Mouse (Mus musculus) MEL (cell line): ENCODE data around the gene Srgap2. TPM values are rescaled to one million over a fixed set of nuclear protein-coding genes. Genes with fewer than 3 reads are reported as not detected.

ENCODE experiments used
- DNase-seq: peaks from one replicate; pipeline ENCODE4 v3.0.0; 2011; ENCODE audit warnings: low read depth, low spot score
- H3K27ac ChIP-seq: 2 replicates; pipeline ENCODE4 v1.5.1; 2012; ENCODE audit warnings: low read depth, mild to moderate bottlenecking, control low read depth, low read length, moderate library complexity; ENCODE audit not compliant: control insufficient read depth
- H3K27me3 ChIP-seq, 2 experiments: fragments of 150-350 bp in 1 of 2; sonication (generic) in 1 of 2; 2 replicates each; pipeline ENCODE4 v1.6.1; 2012; ENCODE audit warnings: low read length in 2 of 2, mild to moderate bottlenecking in 2 of 2, improper control_type of control experiment in 1 of 2, moderate library complexity in 1 of 2; ENCODE audit not compliant: insufficient read depth in 2 of 2, control insufficient read depth in 1 of 2
- H3K36me3 ChIP-seq, 2 experiments: 2 replicates each; pipeline ENCODE4 v1.6.1; 2012 to 2014; ENCODE audit warnings: low read length in 2 of 2, improper control_type of control experiment in 1 of 2, inconsistent platforms in 1 of 2, mild to moderate bottlenecking in 1 of 2; ENCODE audit not compliant: insufficient read depth in 2 of 2, control insufficient read depth in 1 of 2
- H3K4me1 ChIP-seq, 2 experiments: fragments of 150-350 bp in 1 of 2; sonication (generic) in 1 of 2; 2 replicates each; pipeline ENCODE4 v1.6.1; 2012; ENCODE audit warnings: low read length in 2 of 2, improper control_type of control experiment in 1 of 2, mild to moderate bottlenecking in 1 of 2; ENCODE audit not compliant: insufficient read depth in 2 of 2, control insufficient read depth in 1 of 2
- H3K4me3 ChIP-seq, 2 experiments: fragments of 150-350 bp in 1 of 2; sonication (generic) in 1 of 2; 2 replicates each; pipeline ENCODE4 v1.5.1; 2012; ENCODE audit warnings: low read depth in 2 of 2, low read length in 2 of 2, mild to moderate bottlenecking in 2 of 2, moderate library complexity in 2 of 2, control low read depth in 1 of 2, improper control_type of control experiment in 1 of 2; ENCODE audit not compliant: control insufficient read depth in 1 of 2, insufficient read depth in 1 of 2
- H3K79me2 ChIP-seq: 2 replicates; pipeline ENCODE4 v1.6.1; 2012; ENCODE audit warnings: mild to moderate bottlenecking, low read length, moderate library complexity; ENCODE audit not compliant: control insufficient read depth, poor library complexity, insufficient read depth
- H3K9ac ChIP-seq: 2 replicates; pipeline ENCODE4 v1.6.1; 2012; ENCODE audit warnings: low read depth, mild to moderate bottlenecking, control low read depth, low read length, moderate library complexity; ENCODE audit not compliant: control insufficient read depth, poor library complexity, severe bottlenecking
- H3K9me3 ChIP-seq: fragments of 150-350 bp; sonication (generic); replicated peaks from 2 replicates; pipeline ENCODE4 v1.6.1; 2012; ENCODE audit warnings: mild to moderate bottlenecking, low read length, improper control_type of control experiment, moderate library complexity; ENCODE audit not compliant: insufficient read depth
- BHLHE40 ChIP-seq: IDR thresholded peaks from 2 replicates; pipeline ENCODE4 v1.6.1; 2012; ENCODE audit warnings: low read depth, mild to moderate bottlenecking, inconsistent platforms, low read length, improper control_type of control experiment, borderline replicate concordance
- CHD1 ChIP-seq: IDR thresholded peaks from 2 replicates; pipeline ENCODE4 v1.6.1; 2012; ENCODE audit warnings: low read depth, mild to moderate bottlenecking, inconsistent platforms, low read length, improper control_type of control experiment
- CHD2 ChIP-seq: IDR thresholded peaks from 2 replicates; pipeline ENCODE4 v1.6.1; 2011; ENCODE audit warnings: low read length, improper control_type of control experiment
- CTCF ChIP-seq, 3 experiments: IDR thresholded peaks in 2 of 3; conservative IDR thresholded peaks in 1 of 3; 2 replicates each; pipeline ENCODE4 v1.5.1; 2011 to 2012; ENCODE audit warnings: low read length in 3 of 3, low read depth in 2 of 3, mild to moderate bottlenecking in 2 of 3, improper control_type of control experiment in 1 of 3, inconsistent platforms in 1 of 3, mixed read lengths in 1 of 3, moderate library complexity in 1 of 3; ENCODE audit not compliant: control insufficient read depth in 1 of 3, insufficient read depth in 1 of 3, poor library complexity in 1 of 3, severe bottlenecking in 1 of 3
- E2F4 ChIP-seq: IDR thresholded peaks from 2 replicates; pipeline ENCODE4 v1.6.1; 2011; ENCODE audit warnings: low read depth, low read length, improper control_type of control experiment, borderline replicate concordance
- ELF1 ChIP-seq: IDR thresholded peaks from 2 replicates; pipeline ENCODE4 v1.6.1; 2014; ENCODE audit warnings: low read depth, mild to moderate bottlenecking, inconsistent platforms, low read length, improper control_type of control experiment, moderate library complexity
- EP300 ChIP-seq, 2 experiments: IDR thresholded peaks; 2 replicates each; pipeline ENCODE4 v1.6.1; 2011; ENCODE audit warnings: improper control_type of control experiment in 2 of 2, low read length in 2 of 2, low read depth in 1 of 2, mild to moderate bottlenecking in 1 of 2
- ETS1 ChIP-seq: IDR thresholded peaks from 2 replicates; pipeline ENCODE4 v1.6.1; 2012; ENCODE audit warnings: low read depth, mild to moderate bottlenecking, inconsistent platforms, low read length, improper control_type of control experiment, moderate library complexity
- GABPA ChIP-seq: IDR thresholded peaks from 2 replicates; pipeline ENCODE4 v1.6.1; 2012; ENCODE audit warnings: low read depth, mild to moderate bottlenecking, inconsistent platforms, low read length, improper control_type of control experiment, moderate library complexity
- GATA1 ChIP-seq: IDR thresholded peaks from 2 replicates; pipeline ENCODE4 v1.6.1; 2011; ENCODE audit warnings: low read depth, low read length, improper control_type of control experiment
- HCFC1 ChIP-seq: IDR thresholded peaks from 2 replicates; pipeline ENCODE4 v1.6.1; 2012; ENCODE audit warnings: low read depth, mild to moderate bottlenecking, inconsistent platforms, low read length, improper control_type of control experiment, moderate library complexity
- JUND ChIP-seq: IDR thresholded peaks from 2 replicates; pipeline ENCODE4 v1.6.1; 2011; ENCODE audit warnings: low read depth, mild to moderate bottlenecking, improper control_type of control experiment, low read length
- KAT2A ChIP-seq: conservative IDR thresholded peaks from 2 replicates; pipeline ENCODE4 v1.6.1; 2012; ENCODE audit warnings: low read depth, low read length, improper control_type of control experiment, inconsistent platforms
- MAFK ChIP-seq: IDR thresholded peaks from 2 replicates; pipeline ENCODE4 v1.6.1; 2011; ENCODE audit warnings: low read depth, mild to moderate bottlenecking, low read length, improper control_type of control experiment, borderline replicate concordance
- MAX ChIP-seq: IDR thresholded peaks from 2 replicates; pipeline ENCODE4 v1.6.1; 2011; ENCODE audit warnings: low read length, improper control_type of control experiment
- MAZ ChIP-seq: IDR thresholded peaks from 2 replicates; pipeline ENCODE4 v1.6.1; 2012; ENCODE audit warnings: low read depth, mild to moderate bottlenecking, inconsistent platforms, low read length, improper control_type of control experiment
- MEF2A ChIP-seq: IDR thresholded peaks from 2 replicates; pipeline ENCODE4 v1.6.1; 2014; ENCODE audit warnings: low read depth, mild to moderate bottlenecking, inconsistent platforms, low read length, improper control_type of control experiment; ENCODE audit not compliant: poor library complexity, insufficient replicate concordance, severe bottlenecking; ENCODE audit errors: extremely low read depth
- MXI1 ChIP-seq: IDR thresholded peaks from 2 replicates; pipeline ENCODE4 v1.6.1; 2011; ENCODE audit warnings: mild to moderate bottlenecking, low read depth, low read length, improper control_type of control experiment
- MYB ChIP-seq: IDR thresholded peaks from 2 replicates; pipeline ENCODE4 v1.6.1; 2011; ENCODE audit warnings: mild to moderate bottlenecking, low read depth, low read length, improper control_type of control experiment
- MYC ChIP-seq: IDR thresholded peaks from 2 replicates; pipeline ENCODE4 v1.6.1; 2011; ENCODE audit warnings: low read depth, mild to moderate bottlenecking, low read length, improper control_type of control experiment, moderate library complexity
- NELFE ChIP-seq: IDR thresholded peaks from 2 replicates; pipeline ENCODE4 v1.6.1; 2011; ENCODE audit warnings: low read depth, low read length, improper control_type of control experiment
- NRF1 ChIP-seq: IDR thresholded peaks from 2 replicates; pipeline ENCODE4 v1.6.1; 2014; ENCODE audit warnings: low read depth, mild to moderate bottlenecking, inconsistent platforms, low read length, improper control_type of control experiment, moderate library complexity; ENCODE audit not compliant: poor library complexity, insufficient read depth, severe bottlenecking
- POLR2A ChIP-seq, 2 experiments: IDR thresholded peaks; 2 replicates each; pipeline ENCODE4 v1.6.1; 2011 to 2012; ENCODE audit warnings: low read length in 2 of 2, mild to moderate bottlenecking in 2 of 2, control low read depth in 1 of 2, improper control_type of control experiment in 1 of 2, low read depth in 1 of 2, moderate library complexity in 1 of 2; ENCODE audit not compliant: control insufficient read depth in 1 of 2, insufficient read depth in 1 of 2, poor library complexity in 1 of 2
- POLR2AphosphoS2 ChIP-seq: IDR thresholded peaks from 2 replicates; pipeline ENCODE4 v1.6.1; 2011; ENCODE audit warnings: low read length, improper control_type of control experiment
- RAD21 ChIP-seq: IDR thresholded peaks from 2 replicates; pipeline ENCODE4 v1.6.1; 2011; ENCODE audit warnings: mild to moderate bottlenecking, low read depth, low read length, improper control_type of control experiment
- RCOR1 ChIP-seq: IDR thresholded peaks from 2 replicates; pipeline ENCODE4 v1.6.1; 2012; ENCODE audit warnings: low read depth, mild to moderate bottlenecking, inconsistent platforms, low read length, improper control_type of control experiment
- SIN3A ChIP-seq: IDR thresholded peaks from 2 replicates; pipeline ENCODE4 v1.6.1; 2012; ENCODE audit warnings: low read length, improper control_type of control experiment, inconsistent platforms
- TAL1 ChIP-seq: IDR thresholded peaks from 2 replicates; pipeline ENCODE4 v1.6.1; 2012; ENCODE audit warnings: mild to moderate bottlenecking, inconsistent platforms, low read length, moderate library complexity, mixed read lengths
- TBP ChIP-seq: IDR thresholded peaks from 2 replicates; pipeline ENCODE4 v1.8.0; 2011; ENCODE audit warnings: low read depth, low read length, improper control_type of control experiment
- TCF12 ChIP-seq: IDR thresholded peaks from 2 replicates; pipeline ENCODE4 v1.6.1; 2014; ENCODE audit warnings: low read depth, mild to moderate bottlenecking, inconsistent platforms, low read length, improper control_type of control experiment, moderate library complexity
- UBTF ChIP-seq: IDR thresholded peaks from 2 replicates; pipeline ENCODE4 v1.6.1; 2012; ENCODE audit warnings: low read depth, mild to moderate bottlenecking, inconsistent platforms, low read length, improper control_type of control experiment, moderate library complexity, borderline replicate concordance; ENCODE audit not compliant: insufficient read depth
- USF1 ChIP-seq: IDR thresholded peaks from 2 replicates; pipeline ENCODE4 v1.6.1; 2014; ENCODE audit warnings: low read depth, mild to moderate bottlenecking, inconsistent platforms, low read length, improper control_type of control experiment, moderate library complexity
- USF2 ChIP-seq, 2 experiments: IDR thresholded peaks; 2 replicates each; pipeline ENCODE4 v1.6.1; 2011 to 2012; ENCODE audit warnings: improper control_type of control experiment in 2 of 2, low read length in 2 of 2, borderline replicate concordance in 1 of 2, inconsistent platforms in 1 of 2, low read depth in 1 of 2, mild to moderate bottlenecking in 1 of 2; ENCODE audit not compliant: insufficient read depth in 1 of 2
- ZC3H11A ChIP-seq: IDR thresholded peaks from 2 replicates; pipeline ENCODE4 v1.6.1; 2012; ENCODE audit warnings: low read depth, mild to moderate bottlenecking, inconsistent platforms, low read length, improper control_type of control experiment
- ZKSCAN1 ChIP-seq: IDR thresholded peaks from 2 replicates; pipeline ENCODE4 v1.6.1; 2012; ENCODE audit warnings: low read depth, mild to moderate bottlenecking, inconsistent platforms, low read length, improper control_type of control experiment, moderate library complexity
- ZMIZ1 ChIP-seq: IDR thresholded peaks from 2 replicates; pipeline ENCODE4 v1.6.1; 2012; ENCODE audit warnings: low read depth, mild to moderate bottlenecking, inconsistent platforms, low read length, improper control_type of control experiment, moderate library complexity
- ZNF384 ChIP-seq: IDR thresholded peaks from 2 replicates; pipeline ENCODE4 v1.6.1; 2012; ENCODE audit warnings: low read depth, mild to moderate bottlenecking, inconsistent platforms, low read length, improper control_type of control experiment
- polyA plus RNA-seq, 2 experiments: library from polyadenylated mRNA; stranded (reverse) in 1 of 2; unstranded in 1 of 2; fragments of >175 nt in 1 of 2; fragments of >200 nt in 1 of 2; gene quantifications; 2 replicates each; pipeline versions ENCODE4 v1.2.1 to v1.2.4; 2012; ENCODE audit warnings: low replicate concordance in 2 of 2, low read depth in 1 of 2; ENCODE audit not compliant: insufficient read length in 2 of 2, insufficient read depth in 1 of 2, missing spikeins in 1 of 2
- total RNA-seq: library from RNA; depleted of rRNA; stranded (reverse); fragments of 300-350 nt; gene quantifications from 2 replicates; pipeline ENCODE4 v1.2.3, GENCODE M21; 2012

The Srgap2 gene
- total and polyA plus RNA-seq, 3 experiments: 9.0 to 25.3 TPM; not detected in 1

DNA sequence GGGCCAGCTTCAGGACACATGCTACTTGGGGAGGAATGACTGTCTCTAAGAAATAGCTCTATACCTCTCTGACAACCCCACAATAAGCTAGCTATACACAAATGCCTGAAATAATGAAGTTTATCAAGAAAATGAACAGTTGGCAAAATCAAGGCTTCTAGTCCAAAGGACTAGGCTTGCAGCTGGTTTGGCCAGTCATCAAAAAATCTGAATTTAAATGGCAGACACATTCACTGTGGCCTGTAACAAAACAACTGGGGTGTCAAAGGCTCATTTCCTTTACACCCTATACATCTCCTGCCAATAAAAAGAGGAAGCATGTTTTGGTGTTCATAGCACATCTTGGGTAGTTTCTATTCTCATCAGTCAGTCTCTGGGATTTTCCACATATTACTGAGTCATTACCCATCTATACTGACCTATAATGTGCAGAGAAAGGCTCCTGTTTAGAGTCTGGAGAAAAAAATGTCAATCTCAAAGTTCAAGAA is 53.5 kb downstream of the Srgap2 start:
- H3K27me3 ChIP-seq: no peaks in the 10 kb centered on the region
- H3K9ac ChIP-seq: no peak overlapping the region
- peak; percentile 69 for DNase-seq
- no peak overlapping the region for H3K4me3 ChIP-seq
- H3K4me1 ChIP-seq: peaks cover 22 to 28% of the 10 kb centered on the region in 2 experiments
- H3K9me3 ChIP-seq: no peaks in the 10 kb centered on the region
- H3K36me3 ChIP-seq: peaks cover 0 to 52% of the 10 kb centered on the region in 2 experiments; a peak in 3 of 4 replicates
- no peak overlapping the region for H3K27ac ChIP-seq
- H3K79me2 ChIP-seq: peaks cover 27% of the 10 kb centered on the region
- no peak for TF ChIP-seq USF2 (IDR thresholded peaks at IDR 0.05; ENCODE audit: borderline replicate concordance in 1 of 2, insufficient read depth in 1 of 2, low read depth in 1 of 2, low read length in 2 of 2)
- TF ChIP-seq RAD21: no peak
- peak; percentile 57; the same call in 1 of the 2 replicates for TF ChIP-seq SIN3A
- TF ChIP-seq MAX: peak; percentile 29; the same call in 1 of the 2 replicates
- TF ChIP-seq NRF1: no peak
- TF ChIP-seq MEF2A: no peak
- TF ChIP-seq ZKSCAN1: no peak
- TF ChIP-seq USF1: no peak
- TF ChIP-seq BHLHE40: no peak
- no peak for TF ChIP-seq ZC3H11A
- no peak for TF ChIP-seq MYB
- TF ChIP-seq MAFK: no peak
- no peak for TF ChIP-seq KAT2A
- TF ChIP-seq TAL1: no peak
- peak; percentile 9 to 39; a peak in 1 of 4 replicates for TF ChIP-seq EP300 (IDR thresholded peaks at IDR 0.05; ENCODE audit: low read depth in 1 of 2, low read length in 2 of 2)
- no peak for TF ChIP-seq UBTF
- TF ChIP-seq POLR2A (IDR thresholded peaks at IDR 0.05; ENCODE audit: control insufficient read depth in 1 of 2, insufficient read depth in 1 of 2, low read depth in 1 of 2, low read length in 2 of 2, poor library complexity in 1 of 2): no peak
- TF ChIP-seq ELF1: no peak
- TF ChIP-seq ZMIZ1: no peak
- TF ChIP-seq ETS1: peak; percentile 42; the same call in 1 of the 2 replicates
- TF ChIP-seq GATA1: no peak
- no peak for TF ChIP-seq TBP
- no peak for TF ChIP-seq NELFE
- TF ChIP-seq ZNF384: no peak
- TF ChIP-seq HCFC1: no peak
- TF ChIP-seq CHD2: no peak
- TF ChIP-seq GABPA: no peak
- TF ChIP-seq CHD1: no peak
- 0 out of 2 replicates have a peak, but pooled peaks have one; percentile 25 for TF ChIP-seq MYC
- no peak for TF ChIP-seq JUND
- no peak for TF ChIP-seq POLR2AphosphoS2
- TF ChIP-seq TCF12: no peak
- TF ChIP-seq MAZ: no peak
- TF ChIP-seq CTCF (IDR thresholded peaks at IDR 0.05 in 2 of 3, conservative IDR thresholded peaks at IDR 0.05 in 1 of 3; ENCODE audit: control insufficient read depth in 1 of 3, insufficient read depth in 1 of 3, low read depth in 2 of 3, low read length in 3 of 3, poor library complexity in 1 of 3, severe bottlenecking in 1 of 3): no peak
- 0 out of 2 replicates have a peak, but pooled peaks have one; percentile 24 for TF ChIP-seq RCOR1
- no peak for TF ChIP-seq E2F4
- no peak for TF ChIP-seq MXI1
